Mouse (Mus musculus) limb, embryonic 14.5 days (tissue): ENCODE measurements around the gene Dhx32. TPM values are rescaled to one million over a fixed set of nuclear protein-coding genes. Genes with fewer than 3 reads are reported as not detected.
"Not testable (repeated sequence)": the region's sequence is repeated elsewhere in the genome, so short reads cannot be mapped to it uniquely, and the experiment has no call there.

Experiments used
- ATAC-seq: fragments of 200-750 bp; cut with Nextera tagmentation; 2 replicates; pipeline ENCODE4 v1.8.0; 2017; ENCODE audit warnings: low read depth, moderate number of reproducible peaks, moderate TSS enrichment; ENCODE audit not compliant: low FRiP score
- DNase-seq: peaks from one replicate; pipeline ENCODE4 v3.0.0-alpha.2; 2015; ENCODE audit warnings: low spot score
- H3K27ac ChIP-seq: fragments of 300-500 bp; sonication (generic); replicated peaks from 2 replicates; pipeline ENCODE4 v1.5.1; 2014; ENCODE audit warnings: low read depth, mild to moderate bottlenecking, low read length, moderate library complexity, mixed read lengths
- H3K27me3 ChIP-seq: fragments of 300-500 bp; sonication (generic); 2 replicates; pipeline ENCODE4 v1.6.1; 2014; ENCODE audit warnings: low read length, mixed read lengths; ENCODE audit not compliant: control insufficient read depth, insufficient read depth
- H3K36me3 ChIP-seq: fragments of 300-500 bp; sonication (generic); 2 replicates; pipeline ENCODE4 v1.6.1; 2014; ENCODE audit warnings: mild to moderate bottlenecking, low read length, moderate library complexity, mixed read lengths; ENCODE audit not compliant: control insufficient read depth, insufficient read depth
- H3K4me1 ChIP-seq: fragments of 300-500 bp; sonication (generic); 2 replicates; pipeline ENCODE4 v1.6.1; 2014; ENCODE audit warnings: antibody characterized with exemption, low read length, mixed read lengths; ENCODE audit not compliant: control insufficient read depth, insufficient read depth
- H3K4me2 ChIP-seq: fragments of 300-500 bp; sonication (generic); replicated peaks from 2 replicates; pipeline ENCODE4 v1.6.1; 2014; ENCODE audit warnings: low read depth, mild to moderate bottlenecking, low read length, moderate library complexity; ENCODE audit not compliant: severe bottlenecking
- H3K4me3 ChIP-seq: fragments of 300-500 bp; sonication (generic); replicated peaks from 2 replicates; pipeline ENCODE4 v1.5.1; 2014; ENCODE audit warnings: low read length
- H3K9ac ChIP-seq: fragments of 300-500 bp; sonication (generic); 2 replicates; pipeline ENCODE4 v1.6.1; 2014; ENCODE audit warnings: mild to moderate bottlenecking, low read depth, low read length, moderate library complexity; ENCODE audit not compliant: severe bottlenecking
- H3K9me3 ChIP-seq: fragments of 300-500 bp; sonication (generic); 2 replicates; pipeline ENCODE4 v1.6.1; 2016; ENCODE audit warnings: low read length; ENCODE audit not compliant: control insufficient read depth
- POLR2A ChIP-seq: fragments of 200-500 bp; IDR thresholded peaks from 2 replicates; pipeline ENCODE4 v1.8.0; 2012; ENCODE audit warnings: inconsistent platforms, mild to moderate bottlenecking, moderate library complexity, borderline replicate concordance; ENCODE audit not compliant: insufficient read depth, insufficient read length; ENCODE audit errors: extremely low read depth
- WGBS: fragments of 180-500 bp; shearing (Covaris S2); extraction: QIAGEN DNeasy Blood & Tissue Kit; methylation state at CpG from one replicate; pipeline ENCODE4 v1.1.7; 2014; 5-methylcytosine and 5-hydroxymethylcytosine counted together
- polyA plus RNA-seq, 2 experiments: library from polyadenylated mRNA; depleted of rRNA in 1 of 2; stranded (reverse) in 1 of 2; unstranded in 1 of 2; fragments of >200 nt; fragmentation: Nextera tagmentation in 1 of 2; extraction: Ambion mirVana in 1 of 2; gene quantifications; 2 replicates each; pipeline versions ENCODE4 v1.2.1 to v1.2.3; 2012 to 2014

The Dhx32 gene
- polyA plus RNA-seq, 2 experiments, result 15.5 to 21.7 TPM

GRCm38 (mm10) chr7:133698021-133698709 is 84.4 kb downstream of the Dhx32 start:
- WGBS, result 90% methylated on average over 12 of the region's 12 CpGs
- no peaks in the 10 kb centered on the region for H3K27me3 ChIP-seq
- H3K9me3 ChIP-seq, result no peaks in the 10 kb centered on the region
- H3K4me1 ChIP-seq, result no peaks in the 10 kb centered on the region
- TF ChIP-seq POLR2A, result no peak
- no peak overlapping the region for H3K4me2 ChIP-seq
- no peak overlapping the region for H3K4me3 ChIP-seq
- DNase-seq (no peak), ATAC-seq (no peak)
- no peak overlapping the region for H3K9ac ChIP-seq
- H3K36me3 ChIP-seq, result peaks cover 7% of the 10 kb centered on the region
- no peak overlapping the region for H3K27ac ChIP-seq

DNA sequence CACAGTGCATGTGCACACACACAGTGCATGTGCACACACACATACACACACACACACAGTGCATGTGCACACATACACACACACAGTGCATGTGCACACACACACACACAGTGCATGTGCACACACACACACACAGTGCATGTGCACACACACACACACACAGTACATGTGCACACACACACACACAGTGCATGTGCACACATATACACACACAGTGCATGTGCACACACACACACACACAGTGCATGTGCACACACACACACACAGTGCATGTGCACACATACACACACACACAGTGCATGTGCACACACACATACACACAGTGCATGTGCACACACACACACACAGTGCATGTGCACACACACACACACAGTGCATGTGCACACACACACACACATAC is 96.9 kb downstream of the Dhx32 start:
- not testable (repeated sequence) for H3K4me1 ChIP-seq, H3K9me3 ChIP-seq, H3K27ac ChIP-seq, H3K9ac ChIP-seq, ATAC-seq, H3K4me2 ChIP-seq, H3K4me3 ChIP-seq, H3K27me3 ChIP-seq, DNase-seq
- peaks cover 27% of the 10 kb centered on the region for H3K36me3 ChIP-seq

DNA sequence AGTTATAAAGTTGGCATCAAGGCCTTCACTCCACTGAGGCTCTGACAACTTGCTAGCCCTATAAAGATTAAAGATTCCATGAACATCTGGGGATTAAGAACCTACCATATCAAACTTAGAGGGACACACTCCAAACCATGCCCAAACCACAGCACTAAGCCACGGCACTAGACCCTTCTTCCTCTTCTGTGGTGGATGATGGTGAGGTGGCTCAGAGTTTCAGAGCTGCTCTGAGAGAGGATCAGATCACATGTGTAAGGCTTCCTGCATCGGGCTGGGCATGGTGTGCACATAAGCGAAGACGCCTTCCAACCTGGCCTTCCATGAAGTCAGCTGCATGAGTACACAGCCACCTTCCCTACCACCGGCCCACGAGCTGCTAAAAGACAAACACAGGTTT is 97.8 kb downstream of the Dhx32 start:
- WGBS, result 97% methylated on average over 6 of the region's 6 CpGs
- Histone ChIP-seq H3K9me3 (peaks cover 10% of the 10 kb centered on the region; the same call in 1 of the 2 replicates), H3K4me3 (no peak overlapping the region), H3K27ac (no peak overlapping the region), H3K4me1 (no peaks in the 10 kb centered on the region), H3K9ac (no peak overlapping the region), H3K36me3 (peaks cover 17% of the 10 kb centered on the region), H3K27me3 (no peaks in the 10 kb centered on the region), H3K4me2 (no peak overlapping the region)
- no peak for TF ChIP-seq POLR2A
- no peak for DNase-seq
- ATAC-seq, result no peak

DNA sequence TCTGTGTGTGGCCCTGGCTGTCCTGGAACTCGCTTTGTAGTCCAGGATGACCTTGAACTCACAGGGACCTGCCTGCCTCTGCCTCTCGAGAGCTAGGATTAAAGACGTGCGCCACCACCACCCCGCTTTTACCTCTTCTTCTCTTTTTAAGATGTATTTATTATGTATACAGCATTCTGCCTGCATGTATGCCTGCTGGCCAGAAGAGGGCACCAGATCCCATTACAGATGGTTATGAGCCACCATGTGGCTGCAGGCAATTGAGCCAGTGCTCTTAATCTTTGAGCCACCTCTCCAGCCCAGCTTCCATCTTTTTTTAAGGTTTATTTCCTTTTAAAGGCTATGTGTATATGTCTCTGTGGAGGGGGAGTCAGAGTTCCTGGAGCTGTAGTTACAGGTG is 98.4 kb downstream of the Dhx32 start:
- Histone ChIP-seq H3K9ac (no peak overlapping the region), H3K4me2 (no peak overlapping the region), H3K4me1 (no peaks in the 10 kb centered on the region), H3K36me3 (peaks cover 12% of the 10 kb centered on the region), H3K27ac (no peak overlapping the region), H3K9me3 (peaks cover 10% of the 10 kb centered on the region; the same call in 1 of the 2 replicates), H3K4me3 (no peak overlapping the region), H3K27me3 (no peaks in the 10 kb centered on the region)
- DNase-seq, result no peak
- 87% methylated on average over 5 of the region's 5 CpGs for WGBS
- TF ChIP-seq POLR2A, result no peak
- no peak for ATAC-seq

DNA sequence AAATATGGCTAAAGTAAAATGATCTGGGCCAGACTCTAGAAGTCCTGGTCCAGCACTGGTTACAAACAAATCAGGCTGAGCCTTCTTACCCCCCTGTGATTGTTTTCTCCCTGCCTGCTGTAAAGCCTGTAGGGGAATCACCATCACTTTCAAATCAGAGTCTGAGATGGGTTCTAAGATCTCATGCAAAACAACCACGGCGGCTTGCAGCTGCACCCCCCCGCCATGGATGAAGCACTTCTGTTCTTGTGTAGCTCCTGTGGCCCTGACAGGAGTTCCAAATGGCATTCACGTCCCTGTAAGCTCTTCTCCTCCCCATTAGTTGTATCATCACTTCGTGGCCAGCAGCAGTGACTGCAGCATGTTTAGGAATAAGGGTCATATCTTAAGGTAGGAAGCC is 98.9 kb downstream of the Dhx32 start:
- no peak for TF ChIP-seq POLR2A
- Histone ChIP-seq H3K4me3 (no peak overlapping the region), H3K9ac (no peak overlapping the region), H3K4me1 (no peaks in the 10 kb centered on the region), H3K4me2 (no peak overlapping the region), H3K27ac (no peak overlapping the region), H3K27me3 (no peaks in the 10 kb centered on the region), H3K9me3 (peaks cover 8% of the 10 kb centered on the region; the same call in 1 of the 2 replicates), H3K36me3 (peaks cover 7% of the 10 kb centered on the region)
- no peak for DNase-seq
- WGBS, result 75% methylated on average over 5 of the region's 5 CpGs
- ATAC-seq, result no peak
